Mouse (Mus musculus) CH12.LX (cell line): ENCODE results near the gene Dph2. TPM values are rescaled to one million over a fixed set of nuclear protein-coding genes. Genes with fewer than 3 reads are reported as not detected.

Experiments
- DNase-seq: peaks from one replicate; pipeline ENCODE4 v3.0.0-alpha.2; 2013; ENCODE audit errors: extremely low read depth
- H3K27ac ChIP-seq: 2 replicates; pipeline ENCODE4 v1.5.1; 2012; ENCODE audit warnings: low read depth, mild to moderate bottlenecking, control low read depth, moderate library complexity; ENCODE audit not compliant: insufficient read depth
- H3K27me3 ChIP-seq: replicated peaks from 2 replicates; pipeline ENCODE3; 2012; ENCODE audit warnings: inconsistent platforms
- H3K36me3 ChIP-seq, 2 experiments: replicated peaks in 1 of 2; 2 replicates each; pipeline versions ENCODE3 to v1.6.1; 2012; ENCODE audit warnings: inconsistent platforms in 1 of 2, low read length in 1 of 2, mild to moderate bottlenecking in 1 of 2, mixed read lengths in 1 of 2, moderate library complexity in 1 of 2; ENCODE audit not compliant: control insufficient read depth in 1 of 2, insufficient read depth in 1 of 2
- H3K4me1 ChIP-seq, 2 experiments: 2 replicates each; pipeline ENCODE4 v1.6.1; 2012; ENCODE audit warnings: inconsistent platforms in 1 of 2, moderate library complexity in 1 of 2; ENCODE audit not compliant: insufficient read depth in 2 of 2, control insufficient read depth in 1 of 2
- H3K4me2 ChIP-seq: 2 replicates; pipeline ENCODE4 v1.6.1; 2012; ENCODE audit warnings: low read depth, mild to moderate bottlenecking, control low read depth; ENCODE audit not compliant: poor library complexity, insufficient read depth, severe bottlenecking
- H3K4me3 ChIP-seq, 3 experiments: fragments of 150-350 bp in 1 of 3; sonication (generic) in 1 of 3; replicated peaks in 1 of 3; 2 replicates each; pipeline versions ENCODE3 to v1.5.1; 2011 to 2012; ENCODE audit warnings: low read depth in 2 of 3, low read length in 2 of 3, mild to moderate bottlenecking in 2 of 3, moderate library complexity in 2 of 3, control low read depth in 1 of 3, improper control_type of control experiment in 1 of 3, inconsistent platforms in 1 of 3, mixed read lengths in 1 of 3; ENCODE audit not compliant: poor library complexity in 1 of 3
- H3K79me2 ChIP-seq: replicated peaks from 2 replicates; pipeline ENCODE4 v1.6.1; 2012; ENCODE audit warnings: mild to moderate bottlenecking, moderate library complexity; ENCODE audit not compliant: control insufficient read depth, poor library complexity, insufficient read depth, severe bottlenecking; ENCODE audit errors: extremely low read depth
- H3K9ac ChIP-seq: 2 replicates; pipeline ENCODE4 v1.6.1; 2012; ENCODE audit warnings: low read depth, mild to moderate bottlenecking, control low read depth, moderate library complexity; ENCODE audit not compliant: insufficient read depth
- H3K9me3 ChIP-seq: replicated peaks from 2 replicates; pipeline ENCODE3; 2012; ENCODE audit warnings: low read length, inconsistent platforms, mixed read lengths
- BHLHE40 ChIP-seq: IDR thresholded peaks from 2 replicates; pipeline ENCODE4 v1.6.1; 2011; ENCODE audit warnings: mild to moderate bottlenecking, low read depth, low read length, improper control_type of control experiment
- CHD1 ChIP-seq: IDR thresholded peaks from 2 replicates; pipeline ENCODE4 v1.6.1; 2012; ENCODE audit warnings: low read depth, low read length, improper control_type of control experiment, inconsistent platforms
- CTCF ChIP-seq, 2 experiments: IDR thresholded peaks in 1 of 2; conservative IDR thresholded peaks in 1 of 2; 2 replicates each; pipeline ENCODE4 v1.5.1; 2011 to 2012; ENCODE audit warnings: low read depth in 2 of 2, low read length in 2 of 2, improper control_type of control experiment in 1 of 2, inconsistent platforms in 1 of 2, mild to moderate bottlenecking in 1 of 2, moderate library complexity in 1 of 2
- E2F4 ChIP-seq: IDR thresholded peaks from 2 replicates; pipeline ENCODE4 v1.6.1; 2011; ENCODE audit warnings: low read depth, low read length, improper control_type of control experiment; ENCODE audit not compliant: insufficient replicate concordance
- EP300 ChIP-seq: IDR thresholded peaks from 2 replicates; pipeline ENCODE4 v1.6.1; 2011; ENCODE audit warnings: low read length, improper control_type of control experiment
- GABPA ChIP-seq: IDR thresholded peaks from 2 replicates; pipeline ENCODE4 v1.6.1; 2012; ENCODE audit warnings: low read depth, low read length, improper control_type of control experiment, inconsistent platforms; ENCODE audit not compliant: insufficient replicate concordance
- HCFC1 ChIP-seq: IDR thresholded peaks from 2 replicates; pipeline ENCODE4 v1.6.1; 2012; ENCODE audit warnings: low read depth, mild to moderate bottlenecking, inconsistent platforms, low read length, improper control_type of control experiment
- KAT2A ChIP-seq: IDR thresholded peaks from 2 replicates; pipeline ENCODE4 v1.6.1; 2012; ENCODE audit warnings: low read length, improper control_type of control experiment, inconsistent platforms; ENCODE audit not compliant: insufficient replicate concordance
- MAZ ChIP-seq: IDR thresholded peaks from 2 replicates; pipeline ENCODE4 v1.6.1; 2012; ENCODE audit warnings: low read depth, mild to moderate bottlenecking, inconsistent platforms, low read length, improper control_type of control experiment, moderate library complexity
- MEF2A ChIP-seq: IDR thresholded peaks from 2 replicates; pipeline ENCODE4 v1.6.1; 2014; ENCODE audit warnings: low read depth, mild to moderate bottlenecking, inconsistent platforms, low read length, improper control_type of control experiment, borderline replicate concordance
- MYC ChIP-seq: IDR thresholded peaks from 2 replicates; pipeline ENCODE4 v1.6.1; 2011; ENCODE audit warnings: low read depth, mild to moderate bottlenecking, improper control_type of control experiment, low read length
- NELFE ChIP-seq: IDR thresholded peaks from 2 replicates; pipeline ENCODE4 v1.6.1; 2011; ENCODE audit warnings: low read depth, low read length, improper control_type of control experiment
- PAX5 ChIP-seq: IDR thresholded peaks from 2 replicates; pipeline ENCODE4 v1.6.1; 2012; ENCODE audit warnings: low read length, inconsistent platforms, mixed read lengths
- POLR2AphosphoS2 ChIP-seq: IDR thresholded peaks from 2 replicates; pipeline ENCODE4 v1.6.1; 2011; ENCODE audit warnings: low read depth, low read length, improper control_type of control experiment
- RAD21 ChIP-seq: IDR thresholded peaks from 2 replicates; pipeline ENCODE4 v1.6.1; 2011; ENCODE audit warnings: low read depth, mild to moderate bottlenecking, low read length, improper control_type of control experiment, moderate library complexity
- RCOR1 ChIP-seq: conservative IDR thresholded peaks from 2 replicates; pipeline ENCODE4 v1.6.1; 2012; ENCODE audit warnings: low read depth, mild to moderate bottlenecking, inconsistent platforms, low read length, improper control_type of control experiment
- SIN3A ChIP-seq: IDR thresholded peaks from 2 replicates; pipeline ENCODE4 v1.6.1; 2012; ENCODE audit warnings: low read length, improper control_type of control experiment, inconsistent platforms
- SMC3 ChIP-seq: IDR thresholded peaks from 2 replicates; pipeline ENCODE4 v1.6.1; 2011; ENCODE audit warnings: low read depth, low read length, improper control_type of control experiment
- TBP ChIP-seq: conservative IDR thresholded peaks from 2 replicates; pipeline ENCODE4 v1.6.1; 2011; ENCODE audit warnings: low read depth, low read length, improper control_type of control experiment
- UBTF ChIP-seq: IDR thresholded peaks from 2 replicates; pipeline ENCODE4 v1.6.1; 2012; ENCODE audit warnings: low read depth, mild to moderate bottlenecking, inconsistent platforms, low read length, improper control_type of control experiment, moderate library complexity
- ZC3H11A ChIP-seq: IDR thresholded peaks from 2 replicates; pipeline ENCODE4 v1.6.1; 2012; ENCODE audit warnings: low read depth, mild to moderate bottlenecking, inconsistent platforms, low read length, improper control_type of control experiment
- ZKSCAN1 ChIP-seq: IDR thresholded peaks from 2 replicates; pipeline ENCODE4 v1.6.1; 2012; ENCODE audit warnings: low read depth, inconsistent platforms, low read length, improper control_type of control experiment, borderline replicate concordance
- ZMIZ1 ChIP-seq: IDR thresholded peaks from 2 replicates; pipeline ENCODE4 v1.6.1; 2012; ENCODE audit warnings: low read depth, mild to moderate bottlenecking, inconsistent platforms, low read length, improper control_type of control experiment
- dilution Hi-C: fragments of 300-500 bp; cut with MboI; formaldehyde crosslinking; loops from 2 replicates; pipeline ENCODE4 v1.14.3; 2020; ENCODE audit warnings: low sequenced_read_pairs; ENCODE audit not compliant: extremely low pct_unique_long_range_greater_than_20kb, extremely low pct_ligation_motif_present
- in situ Hi-C: fragments of 300-500 bp; cut with MboI; formaldehyde crosslinking; loops from 3 replicates; pipeline ENCODE4 v1.14.3; 2019; ENCODE audit warnings: low sequenced_read_pairs, low pct_ligation_motif_present, low pct_unique_long_range_greater_than_20kb, mixed read lengths
- polyA plus RNA-seq: library from polyadenylated mRNA; unstranded; fragments of >175 nt; gene quantifications from 2 replicates; pipeline ENCODE4 v1.2.1, GENCODE M21; 2012; ENCODE audit warnings: low read depth; ENCODE audit not compliant: insufficient read length
- total RNA-seq, 2 experiments: library from RNA; depleted of rRNA; stranded (reverse); fragments of 300-350 nt in 1 of 2; fragments of >200 nt in 1 of 2; gene quantifications; 2 replicates each; pipeline ENCODE4 v1.2.3; 2012 to 2014

Dph2 gene
- total and polyA plus RNA-seq, 3 experiments, result 19.8 to 21.5 (median 20.8) TPM

DNA sequence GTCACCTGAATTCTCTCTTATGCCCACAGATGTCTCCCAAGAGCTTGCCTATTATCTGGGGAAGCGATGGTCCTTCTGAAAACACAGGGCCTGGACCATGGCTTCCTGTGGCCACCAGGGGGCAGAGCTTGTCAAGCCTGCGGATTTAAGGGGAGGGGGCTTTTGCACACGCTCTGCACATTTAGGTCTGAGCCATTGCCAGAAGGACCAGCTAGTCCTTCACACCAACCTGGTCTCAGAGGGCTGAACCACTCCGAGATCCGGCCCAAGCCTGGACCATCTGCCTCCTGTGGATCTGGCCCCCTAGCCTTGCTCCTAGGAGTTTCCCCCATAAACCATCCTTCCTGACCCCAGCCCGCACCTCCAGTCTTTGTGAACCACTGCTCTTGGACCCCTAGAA is 36.4 kb upstream of the Dph2 start:
- peaks cover 2 to 15% of the 10 kb centered on the region in 2 experiments; a peak in 2 of 4 replicates for H3K4me1 ChIP-seq
- in situ Hi-C loops (loop anchor here (5.0 kb wide), 1 partner anchor 159 kb away; no protein-coding TSS in a partner anchor), dilution Hi-C loops (no loop called here)
- H3K79me2 ChIP-seq, result no peaks in the 10 kb centered on the region
- peaks cover 2% of the 10 kb centered on the region for H3K9me3 ChIP-seq
- TF ChIP-seq CTCF (conservative IDR thresholded peaks at IDR 0.05 in 1 of 2, IDR thresholded peaks at IDR 0.05 in 1 of 2; ENCODE audit: low read depth in 2 of 2, low read length in 2 of 2) (peak; percentile 78 to 82), SMC3 (peak; percentile 78), BHLHE40 (no peak), RAD21 (peak; percentile 52)
- no peak overlapping the region for H3K4me3 ChIP-seq
- 0 out of 2 replicates have a peak overlapping the region, but pooled peaks have one; percentile 21 for H3K4me2 ChIP-seq
- no peak overlapping the region for H3K9ac ChIP-seq
- no peak overlapping the region for H3K27ac ChIP-seq
- peaks cover 0 to 7% of the 10 kb centered on the region in 2 experiments for H3K36me3 ChIP-seq
- no peaks in the 10 kb centered on the region for H3K27me3 ChIP-seq
- DNase-seq, result peak; percentile 29

DNA sequence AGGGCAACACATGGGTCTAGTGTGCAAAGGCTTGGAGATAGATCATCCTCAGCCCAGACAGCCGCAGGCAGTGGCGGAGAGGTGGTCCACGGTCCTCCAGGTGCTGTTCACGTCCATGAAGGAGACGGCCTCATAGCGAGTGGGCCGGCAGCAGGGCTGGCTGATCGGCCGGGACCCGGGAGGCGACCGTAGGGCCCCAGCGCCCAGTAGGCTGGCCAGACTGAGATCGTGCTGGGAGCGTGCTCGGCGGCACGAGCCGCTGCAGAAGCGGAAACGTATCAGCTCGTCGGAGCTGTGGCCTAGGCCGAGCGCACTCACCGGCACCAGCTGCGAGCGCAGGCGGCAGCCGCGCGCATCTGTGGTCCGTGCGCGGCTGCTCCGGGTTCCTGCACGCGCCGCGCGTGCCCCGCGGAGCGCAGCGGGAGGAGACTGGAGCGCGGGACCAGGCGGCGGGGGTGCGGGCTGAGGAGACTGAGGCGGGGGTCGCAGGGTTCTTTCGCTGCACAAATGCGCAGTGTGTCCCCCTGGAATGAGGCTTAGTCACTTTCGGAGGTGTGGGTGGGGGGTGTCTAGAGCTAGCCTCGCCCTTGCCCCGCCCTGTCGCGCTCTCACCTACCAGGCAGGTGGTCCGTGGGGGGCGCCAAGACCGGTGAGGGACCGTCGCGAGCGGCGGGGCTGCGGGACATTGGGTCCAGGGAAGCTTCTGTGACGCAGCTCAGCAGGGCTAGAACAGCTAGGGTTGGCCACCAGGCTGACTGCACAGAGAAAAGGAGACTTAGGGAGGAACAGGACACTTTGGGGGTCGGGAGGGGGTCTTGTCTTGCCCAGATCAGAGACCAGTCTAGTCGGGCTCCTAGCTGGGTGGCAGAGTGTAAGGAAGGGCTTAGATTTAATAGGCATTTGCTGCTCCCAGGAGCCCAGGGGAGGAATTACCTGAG is 35.0 kb upstream of the Dph2 start:
- dilution Hi-C loops, result no loop called here

More for the DNA sequence above, 35.0 kb upstream of the Dph2 start:
- in situ Hi-C loops, result loop anchor here (5.0 kb wide), 1 partner anchor 160 kb away; no protein-coding TSS in a partner anchor
- H3K9ac ChIP-seq, result no peak overlapping the region
- no peak for TF ChIP-seq MAZ
- no peak for TF ChIP-seq PAX5
- no peak for TF ChIP-seq KAT2A
- no peak for TF ChIP-seq MEF2A
- TF ChIP-seq GABPA, result no peak
- no peak for TF ChIP-seq HCFC1
- TF ChIP-seq RCOR1, result no peak
- TF ChIP-seq ZKSCAN1, result no peak
- no peak for TF ChIP-seq TBP
- TF ChIP-seq NELFE, result no peak
- no peak for TF ChIP-seq ZC3H11A
- no peak for TF ChIP-seq POLR2AphosphoS2
- no peak for TF ChIP-seq E2F4
- TF ChIP-seq CHD1, result no peak
- no peak for TF ChIP-seq EP300
- TF ChIP-seq SIN3A, result no peak
- no peak for TF ChIP-seq RAD21
- TF ChIP-seq MYC, result no peak
- TF ChIP-seq ZMIZ1, result no peak
- no peak for TF ChIP-seq UBTF
- no peak overlapping the region for H3K27ac ChIP-seq
- no peak for DNase-seq
- no peaks in the 10 kb centered on the region for H3K36me3 ChIP-seq
- H3K79me2 ChIP-seq, result no peaks in the 10 kb centered on the region
- peaks cover 2 to 15% of the 10 kb centered on the region in 2 experiments; a peak in 2 of 4 replicates for H3K4me1 ChIP-seq
- H3K4me2 ChIP-seq, result no peak overlapping the region
- H3K4me3 ChIP-seq, result no peak overlapping the region
- no peaks in the 10 kb centered on the region for H3K27me3 ChIP-seq
- peaks cover 2% of the 10 kb centered on the region for H3K9me3 ChIP-seq
